Mouse (Mus musculus) left cerebral cortex, adult 18-20 months (tissue): Measurements from ENCODE around the gene Slc35g1. TPM values are rescaled to one million over a fixed set of nuclear protein-coding genes. Genes with fewer than 3 reads are reported as not detected.
"Not testable (repeated sequence)": the region's sequence is repeated elsewhere in the genome, so short reads cannot be mapped to it uniquely, and the experiment has no call there.

ENCODE experiments used
- DNase-seq, 2 experiments: peaks; one replicate each; pipeline ENCODE4 v3.0.0; 2021 to 2022; ENCODE audit warnings: low spot score in 2 of 2, mixed read lengths in 1 of 2
- total RNA-seq, 2 experiments: library from RNA; stranded (reverse); gene quantifications; 2 replicates each; pipeline ENCODE4 v1.2.3; 2021

Gene Slc35g1
- total RNA-seq, 2 experiments from 2014 or later = 1.5 to 2.0 TPM

DNA sequence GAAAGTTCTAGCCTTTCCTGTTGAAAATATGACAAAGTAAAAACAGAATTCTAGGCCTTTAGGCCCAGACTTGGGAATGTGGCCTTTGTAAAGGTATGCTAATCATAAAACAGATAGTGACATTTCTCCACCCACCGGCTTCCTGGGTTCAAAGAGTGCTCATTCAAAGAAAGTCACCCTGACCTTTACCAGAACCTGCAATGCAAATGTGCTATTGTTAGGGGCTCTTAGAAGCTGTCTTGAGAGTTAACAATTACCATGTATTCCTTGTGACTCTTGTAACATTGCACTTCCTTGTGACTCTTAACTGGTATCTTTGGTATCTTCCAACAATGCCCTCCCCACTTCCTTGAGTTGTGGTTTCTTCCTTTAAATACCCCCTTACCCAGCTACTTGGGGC is 8.8 kb upstream of the Slc35g1 start:
- DNase-seq = not testable (repeated sequence)

DNA sequence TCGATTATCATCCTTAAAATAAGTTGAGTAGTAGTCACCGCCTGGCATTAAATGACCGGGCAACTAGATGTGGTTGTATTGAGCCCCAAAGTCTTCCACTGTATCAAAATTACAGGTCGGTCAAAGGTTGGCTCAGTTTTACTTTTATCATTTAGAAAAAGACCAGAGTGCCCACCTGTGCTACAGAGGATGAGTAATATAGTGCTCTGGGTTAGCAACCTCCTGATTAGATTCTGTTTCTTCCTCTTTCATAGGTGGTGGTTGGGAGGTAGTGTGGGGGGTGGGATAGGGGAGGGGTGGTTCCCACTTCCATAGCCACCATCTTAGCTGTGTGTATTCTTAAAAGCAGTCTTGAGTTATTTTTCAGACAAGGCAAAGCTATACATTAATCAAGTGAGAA is 7.9 kb upstream of the Slc35g1 start:
- no peak for DNase-seq

- no peak for DNase-seq
These were observed 822 bp downstream of the Slc35g1 start for GRCm38 (mm10) chr19:38396633-38396970.

DNA sequence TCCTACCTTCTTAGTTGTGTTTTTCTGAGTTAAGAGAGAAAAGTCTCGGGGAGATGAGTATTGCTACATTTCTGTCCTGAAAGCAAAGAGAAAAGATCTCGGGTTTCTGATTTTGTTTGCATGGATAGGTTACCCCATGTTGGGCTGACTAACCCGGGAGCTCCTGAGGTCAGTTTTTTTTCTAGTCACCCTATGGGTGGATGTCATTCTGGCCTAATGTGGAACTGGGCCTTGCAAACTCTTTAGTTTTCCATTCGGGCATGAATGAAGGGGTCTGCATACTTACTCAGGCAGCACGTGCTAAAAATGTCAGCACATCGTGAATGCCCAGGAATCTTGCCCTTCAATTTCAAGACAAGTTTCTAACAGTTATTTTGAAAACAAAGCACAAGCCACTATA is 1.2 kb downstream of the Slc35g1 start:
- no peak for DNase-seq

- DNase-seq = no peak
These were observed 3.2 kb downstream of the Slc35g1 start for GRCm38 (mm10) chr19:38398966-38399365.

GRCm38 (mm10) chr19:38400851-38401250 is 5.1 kb downstream of the Slc35g1 start:
- no peak for DNase-seq

- no peak for DNase-seq
These were observed 5.6 kb downstream of the Slc35g1 start for GRCm38 (mm10) chr19:38401416-38401815.

GRCm38 (mm10) chr19:38410357-38411056 is 14.7 kb downstream of the Slc35g1 start:
- no peak for DNase-seq

DNA sequence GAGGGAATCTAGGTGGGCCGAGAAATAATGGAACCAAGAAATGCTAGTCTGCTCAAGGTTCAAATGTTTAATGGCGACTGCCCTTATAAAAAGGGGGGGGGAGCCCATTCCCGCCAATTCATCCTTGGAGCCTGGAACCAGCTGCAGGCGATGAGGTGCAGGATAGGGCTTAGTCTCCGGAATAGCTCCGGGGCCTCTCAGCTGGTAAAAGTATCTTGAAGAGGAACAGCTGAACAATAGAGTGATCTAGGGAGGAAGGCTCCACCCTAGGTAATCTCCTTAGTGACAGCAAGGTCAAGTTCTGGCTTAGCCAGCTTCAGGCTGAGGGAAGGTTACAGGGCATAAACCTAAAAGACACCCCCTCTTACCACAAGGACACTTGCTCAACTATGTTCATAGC is 18.1 kb downstream of the Slc35g1 start:
- DNase-seq = no peak

DNA sequence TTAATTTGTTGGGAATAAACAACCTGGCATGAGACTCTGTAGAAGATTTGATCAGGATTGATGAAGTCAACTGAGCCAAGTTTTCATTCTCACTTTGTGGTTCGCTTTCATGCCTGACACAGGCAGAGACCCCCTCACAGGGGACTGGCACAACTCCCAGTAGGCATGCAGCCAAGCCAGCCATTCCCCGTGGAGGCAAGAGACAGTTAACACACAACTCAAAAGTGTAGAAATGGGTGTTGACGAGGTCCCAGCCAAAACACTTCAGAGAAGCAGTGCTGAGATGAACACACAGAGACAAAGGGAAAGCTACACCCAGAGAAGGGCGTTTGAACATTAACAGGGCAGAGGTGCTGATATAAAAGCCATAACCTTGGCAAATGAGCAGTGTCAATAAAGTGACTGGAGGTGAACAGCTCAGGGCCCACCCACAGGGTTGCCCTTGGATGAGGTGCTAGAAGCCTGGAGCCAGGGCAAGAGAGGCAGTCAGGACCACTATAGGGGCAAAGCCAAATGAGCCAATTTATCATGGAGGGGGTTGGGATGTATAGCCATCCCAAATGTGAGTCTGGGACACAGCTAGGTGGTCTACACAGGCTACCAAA is 23.1 kb downstream of the Slc35g1 start:
- DNase-seq = no peak

DNA sequence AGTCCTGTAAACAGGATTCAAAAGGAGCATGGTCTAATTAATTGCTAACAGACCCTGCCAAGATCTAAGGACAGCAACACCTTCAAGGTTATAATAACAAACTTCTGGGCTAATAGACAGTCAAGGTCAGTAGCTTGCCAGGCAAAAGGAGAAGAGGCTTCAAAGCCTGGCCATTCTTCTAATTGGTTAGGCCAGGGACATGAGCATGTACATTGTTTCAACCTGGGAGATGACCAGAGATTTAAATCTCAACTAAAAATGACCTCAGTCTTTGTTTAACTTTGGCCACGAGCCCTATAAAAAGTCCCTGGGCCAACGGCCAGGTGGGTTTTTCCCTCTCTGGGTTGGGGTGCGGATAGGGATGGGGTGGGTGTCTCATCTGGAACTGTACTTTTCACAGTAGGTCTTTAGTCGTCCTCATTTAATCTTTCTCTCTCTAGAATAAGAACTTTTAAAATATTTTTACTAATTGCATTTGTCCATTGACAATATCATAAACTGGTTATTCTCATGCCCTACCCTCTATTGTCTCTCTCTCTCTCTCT is 25.0 kb downstream of the Slc35g1 start:
- DNase-seq = no peak

GRCm38 (mm10) chr19:38421436-38421835 is 25.7 kb downstream of the Slc35g1 start:
- no peak for DNase-seq

DNA sequence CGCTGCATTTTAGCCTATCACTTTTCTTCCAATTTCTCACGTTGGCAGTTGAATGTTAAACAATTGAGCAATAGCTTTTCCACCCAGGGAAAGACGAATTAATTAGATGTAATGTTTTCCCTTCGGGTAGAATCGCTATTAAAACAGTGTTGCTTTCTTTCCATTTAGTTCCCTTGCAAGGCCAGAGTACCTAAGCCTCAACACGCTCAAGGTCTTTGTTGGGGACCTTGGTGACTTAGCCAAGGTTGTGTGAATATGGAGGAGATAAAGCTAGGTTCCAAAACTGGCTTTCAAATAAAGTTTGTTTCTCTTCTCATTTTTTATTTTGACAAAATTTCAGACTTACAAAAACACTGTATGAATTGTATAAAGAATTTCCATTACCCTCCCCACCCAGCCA is 27.1 kb downstream of the Slc35g1 start:
- DNase-seq = no peak

DNA sequence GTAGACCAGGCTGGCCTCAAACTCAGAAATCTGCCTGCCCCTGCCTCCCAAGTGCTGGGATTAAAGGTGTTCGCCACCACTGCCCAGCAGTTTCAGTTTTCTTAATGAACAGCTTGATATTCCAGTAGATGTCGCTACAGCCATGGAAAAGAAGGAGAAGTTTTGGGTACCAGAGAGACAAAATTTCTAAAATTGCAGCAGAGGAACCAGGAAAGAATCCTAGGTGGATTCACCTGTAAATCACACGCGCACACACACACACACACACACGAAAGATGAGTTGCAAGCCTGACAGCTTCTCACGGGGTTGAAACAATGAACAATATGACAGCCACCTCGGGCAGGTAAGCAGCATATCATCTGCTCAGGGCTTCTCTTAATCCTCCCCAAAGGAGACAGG is 28.1 kb downstream of the Slc35g1 start:
- peak in 1 of 2 experiments; percentile 16 for DNase-seq

GRCm38 (mm10) chr19:38424581-38424980 is 28.8 kb downstream of the Slc35g1 start:
- no peak for DNase-seq

DNA sequence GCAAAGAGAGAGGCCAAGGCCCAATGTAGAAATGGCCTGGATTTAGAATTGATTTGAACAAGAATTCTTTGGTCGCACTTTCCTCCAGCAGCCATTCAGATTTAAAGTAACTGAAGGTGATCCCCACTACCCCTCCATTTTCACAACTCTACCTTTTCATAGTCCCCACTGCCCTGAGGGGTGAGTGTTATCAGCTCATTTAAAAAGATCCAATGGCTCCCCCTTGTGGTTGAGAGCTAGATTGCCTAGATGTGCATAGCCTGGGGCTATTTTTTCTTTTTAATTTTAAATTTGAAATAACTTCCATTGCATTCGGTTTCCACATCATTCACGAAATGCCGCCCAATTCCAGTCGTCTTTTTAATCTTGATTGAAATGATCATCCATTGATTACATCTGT is 33.5 kb downstream of the Slc35g1 start:
- peak in 1 of 2 experiments; percentile 14 for DNase-seq

DNA sequence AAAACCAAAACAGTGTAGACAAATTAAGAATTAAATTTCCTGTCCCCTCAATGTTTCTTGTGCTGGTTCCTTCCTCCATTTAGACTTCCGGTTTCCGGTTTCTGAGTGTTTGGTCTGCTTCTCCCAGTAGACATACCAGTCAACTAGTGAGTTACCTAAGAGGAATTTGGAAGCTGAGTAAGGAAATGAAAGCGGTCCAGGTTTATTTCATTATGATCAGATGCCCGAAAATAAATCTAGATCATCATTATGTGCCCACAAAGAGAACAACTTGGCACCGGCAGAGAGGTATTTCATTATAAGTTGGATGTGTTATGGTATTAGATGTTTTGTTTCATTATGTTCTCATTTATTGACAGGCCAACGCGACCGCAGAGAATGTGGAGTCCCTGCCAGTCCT is 34.7 kb downstream of the Slc35g1 start:
- no peak for DNase-seq

GRCm38 (mm10) chr19:38431326-38431725 is 35.5 kb downstream of the Slc35g1 start:
- DNase-seq = no peak

DNA sequence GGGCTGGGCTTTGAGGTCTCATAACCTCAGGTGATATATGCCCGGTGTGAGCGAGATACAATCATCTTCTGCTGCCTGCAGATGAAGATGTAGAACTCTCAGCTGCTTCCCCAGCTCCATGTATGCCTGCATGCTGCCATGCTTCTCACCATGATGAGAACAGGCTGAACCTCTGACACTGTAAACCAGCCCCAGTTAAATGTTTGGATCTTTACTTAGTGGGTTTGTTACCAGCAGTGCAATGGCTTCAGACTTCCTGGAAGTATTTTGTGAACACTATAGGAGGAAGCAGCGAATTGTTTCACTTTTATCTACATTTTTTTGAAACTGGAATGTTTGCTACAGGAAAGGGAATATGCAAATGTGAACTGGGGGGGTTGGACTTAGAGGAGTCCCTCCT is 36.2 kb downstream of the Slc35g1 start:
- DNase-seq = no peak

GRCm38 (mm10) chr19:38433381-38433780 is 37.6 kb downstream of the Slc35g1 start:
- no peak for DNase-seq

- peak in 1 of 2 experiments; percentile 3 for DNase-seq
These were observed 39.4 kb downstream of the Slc35g1 start for GRCm38 (mm10) chr19:38435221-38435620.

GRCm38 (mm10) chr19:38441860-38442259 is 46.1 kb downstream of the Slc35g1 start:
- DNase-seq = no peak

DNA sequence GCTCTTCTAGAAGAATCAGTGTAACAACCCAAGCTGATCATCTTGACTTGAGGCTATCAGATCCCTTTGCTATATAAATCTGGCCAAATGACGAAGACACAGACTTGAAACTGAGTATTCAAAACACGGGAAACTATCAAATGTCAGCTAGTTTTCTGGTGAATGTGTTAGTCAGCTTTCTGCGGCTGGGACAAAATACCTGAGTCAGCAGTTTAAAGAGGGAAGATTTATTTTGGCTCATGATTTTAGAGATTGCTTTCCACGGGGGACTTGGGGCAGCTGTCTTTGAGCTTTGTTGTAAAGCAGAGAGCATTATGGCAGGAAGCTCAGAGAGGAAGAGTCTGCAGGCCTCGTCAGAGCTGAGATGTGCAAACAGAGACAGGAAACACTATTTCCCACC is 50.0 kb downstream of the Slc35g1 start:
- no peak for DNase-seq
